Mouse (Mus musculus) embryonic facial prominence, embryonic 13.5 days (tissue): Measurements from ENCODE around the gene Pik3cd. TPM values are rescaled to one million over a fixed set of nuclear protein-coding genes. Genes with fewer than 3 reads are reported as not detected.

Source experiments
- ATAC-seq: fragments of 200-750 bp; cut with Nextera tagmentation; 2 replicates; pipeline ENCODE4 v1.8.0; 2017; ENCODE audit warnings: low read depth; ENCODE audit not compliant: insufficient number of reproducible peaks, insufficient read depth, low FRiP score, low TSS enrichment
- H3K27ac ChIP-seq: fragments of 300-500 bp; sonication (generic); 2 replicates; pipeline ENCODE4 v1.5.1; 2015; ENCODE audit warnings: moderate library complexity, mild to moderate bottlenecking, inconsistent platforms
- H3K27me3 ChIP-seq: fragments of 300-500 bp; sonication (generic); 2 replicates; pipeline ENCODE4 v1.6.1; 2015; ENCODE audit warnings: mild to moderate bottlenecking, inconsistent platforms
- H3K36me3 ChIP-seq: fragments of 300-500 bp; sonication (generic); 2 replicates; pipeline ENCODE4 v1.6.1; 2015; ENCODE audit warnings: mild to moderate bottlenecking, inconsistent platforms
- H3K4me1 ChIP-seq: fragments of 300-500 bp; sonication (generic); 2 replicates; pipeline ENCODE4 v1.6.1; 2015; ENCODE audit warnings: inconsistent platforms
- H3K4me2 ChIP-seq: fragments of 300-500 bp; sonication (generic); 2 replicates; pipeline ENCODE4 v1.6.1; 2015; ENCODE audit warnings: moderate library complexity, mild to moderate bottlenecking, inconsistent platforms
- H3K4me3 ChIP-seq: fragments of 300-500 bp; sonication (generic); 2 replicates; pipeline ENCODE4 v1.5.1; 2015; ENCODE audit warnings: mild to moderate bottlenecking, inconsistent platforms
- H3K9ac ChIP-seq: fragments of 300-500 bp; sonication (generic); 2 replicates; pipeline ENCODE4 v1.6.1; 2015; ENCODE audit warnings: mild to moderate bottlenecking, inconsistent platforms
- H3K9me3 ChIP-seq: fragments of 300-500 bp; sonication (generic); 2 replicates; pipeline ENCODE4 v1.6.1; 2016; ENCODE audit warnings: inconsistent platforms
- WGBS: fragments of 180-500 bp; shearing (Covaris S2); methylation state at CpG from one replicate; pipeline ENCODE4 v1.1.7; 2015; ENCODE audit warnings: mixed read lengths; 5-methylcytosine and 5-hydroxymethylcytosine counted together
- polyA plus RNA-seq: library from polyadenylated mRNA; unstranded; fragments of >200 nt; fragmentation: Nextera tagmentation; extraction: Ambion mirVana; gene quantifications from 2 replicates; pipeline ENCODE4 v1.2.1, GENCODE M21; 2015

The Pik3cd gene
- polyA plus RNA-seq, 1 experiment from 2014 or later = 4.4 TPM

- no peaks in the 10 kb centered on the region for H3K9me3 ChIP-seq
- H3K4me1 ChIP-seq = peaks cover 9% of the 10 kb centered on the region
- no peaks in the 10 kb centered on the region for H3K27me3 ChIP-seq
- H3K4me2 ChIP-seq = no peak overlapping the region
- no peak overlapping the region for H3K27ac ChIP-seq
- H3K36me3 ChIP-seq = peaks cover 92% of the 10 kb centered on the region
- no peak overlapping the region for H3K4me3 ChIP-seq
- no peak for ATAC-seq
- 77% methylated on average over 17 of the region's 17 CpGs for WGBS
- no peak overlapping the region for H3K9ac ChIP-seq
Measured at GRCm38 (mm10) chr4:149723855-149724731, 21.7 kb upstream of the Pik3cd start.

DNA sequence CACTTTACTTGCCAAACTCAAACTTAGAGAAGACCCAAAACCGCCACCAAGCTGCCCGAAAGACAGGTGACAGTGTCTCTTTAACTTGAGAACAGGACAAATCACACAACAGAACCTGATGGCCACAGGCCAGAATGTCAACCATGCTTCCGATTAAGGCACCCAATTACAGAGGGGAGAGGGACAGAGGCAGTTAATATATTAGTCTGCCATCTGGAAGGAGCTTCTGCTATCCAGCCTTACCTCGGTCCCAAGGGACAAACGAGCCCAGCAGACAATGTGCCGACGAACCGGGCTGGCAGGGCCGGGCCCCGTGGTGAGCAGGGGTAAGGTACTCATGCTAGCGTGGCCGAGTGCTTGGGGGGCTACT is 20.6 kb upstream of the Pik3cd start:
- Histone ChIP-seq H3K9ac (no peak overlapping the region), H3K9me3 (no peaks in the 10 kb centered on the region), H3K4me2 (no peak overlapping the region), H3K27ac (no peak overlapping the region), H3K27me3 (no peaks in the 10 kb centered on the region), H3K36me3 (peaks cover 92% of the 10 kb centered on the region), H3K4me3 (no peak overlapping the region), H3K4me1 (peaks cover 8% of the 10 kb centered on the region; the same call in 1 of the 2 replicates)
- WGBS = 85% methylated on average over 12 of the region's 12 CpGs
- ATAC-seq = no peak

- H3K36me3 ChIP-seq = peaks cover 92% of the 10 kb centered on the region
- no peak for ATAC-seq
- WGBS = 74% methylated on average over 24 of the region's 24 CpGs
- H3K4me2 ChIP-seq = no peak overlapping the region
- no peak overlapping the region for H3K4me3 ChIP-seq
- H3K27ac ChIP-seq = no peak overlapping the region
- H3K9ac ChIP-seq = no peak overlapping the region
- no peaks in the 10 kb centered on the region for H3K27me3 ChIP-seq
- H3K4me1 ChIP-seq = peaks cover 8% of the 10 kb centered on the region; the same call in 1 of the 2 replicates
- H3K9me3 ChIP-seq = no peaks in the 10 kb centered on the region
Measured at GRCm38 (mm10) chr4:149722104-149723020, 20.0 kb upstream of the Pik3cd start.

DNA sequence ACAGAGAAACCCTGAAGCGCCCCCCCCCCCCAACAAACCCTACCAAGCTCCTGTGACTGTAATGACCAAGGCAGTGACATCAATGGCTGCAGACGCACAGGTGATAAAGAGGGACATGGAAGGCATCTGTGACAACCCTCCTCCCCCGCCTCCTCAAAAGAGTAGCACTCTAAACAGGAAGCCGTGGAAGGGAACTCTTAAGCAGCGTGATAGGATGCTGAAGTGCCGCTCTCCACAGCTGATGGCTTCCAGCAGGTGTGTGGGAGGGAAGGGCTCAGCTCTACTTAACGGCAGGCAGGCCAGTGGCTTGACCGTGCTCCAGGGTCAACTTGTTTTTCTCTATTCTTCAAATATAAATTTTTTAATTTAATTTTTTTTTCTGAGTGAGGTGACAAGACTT is 18.8 kb upstream of the Pik3cd start:
- no peak for ATAC-seq
- Histone ChIP-seq H3K27ac (no peak overlapping the region), H3K4me2 (no peak overlapping the region), H3K4me3 (no peak overlapping the region), H3K27me3 (no peaks in the 10 kb centered on the region), H3K4me1 (peaks cover 8% of the 10 kb centered on the region; the same call in 1 of the 2 replicates), H3K36me3 (peaks cover 92% of the 10 kb centered on the region), H3K9me3 (no peaks in the 10 kb centered on the region), H3K9ac (no peak overlapping the region)
- 80% methylated on average over 8 of the region's 8 CpGs for WGBS

DNA sequence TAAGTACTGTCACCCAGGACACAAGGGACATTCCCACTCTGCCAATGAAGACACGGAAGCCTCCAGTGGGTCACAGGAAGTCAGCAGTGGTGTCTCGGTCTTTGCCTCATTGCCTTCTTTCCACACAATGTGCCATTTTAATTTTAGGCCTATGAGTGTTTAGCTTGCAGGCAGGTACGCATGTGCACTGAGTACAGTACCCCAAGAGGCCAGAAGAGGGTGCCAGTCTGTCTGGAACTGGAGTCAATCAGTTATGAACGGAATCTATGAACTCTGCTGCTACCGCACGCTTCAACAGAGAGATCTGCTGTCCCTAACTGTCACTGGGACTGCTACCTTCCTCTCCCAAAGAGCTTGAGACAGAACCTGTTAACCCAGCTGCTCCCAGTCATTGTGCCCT is 17.3 kb upstream of the Pik3cd start:
- H3K27ac ChIP-seq = no peak overlapping the region
- H3K9me3 ChIP-seq = no peaks in the 10 kb centered on the region
- no peaks in the 10 kb centered on the region for H3K27me3 ChIP-seq
- peaks cover 1% of the 10 kb centered on the region; the same call in 1 of the 2 replicates for H3K4me1 ChIP-seq
- WGBS = 78% methylated on average over 6 of the region's 6 CpGs
- H3K4me3 ChIP-seq = no peak overlapping the region
- no peak overlapping the region for H3K4me2 ChIP-seq
- ATAC-seq = no peak
- peaks cover 92% of the 10 kb centered on the region for H3K36me3 ChIP-seq
- H3K9ac ChIP-seq = no peak overlapping the region

- Histone ChIP-seq H3K27me3 (no peaks in the 10 kb centered on the region), H3K36me3 (peaks cover 51% of the 10 kb centered on the region), H3K9ac (no peak overlapping the region), H3K27ac (no peak overlapping the region), H3K4me3 (no peak overlapping the region), H3K4me2 (no peak overlapping the region), H3K4me1 (peaks cover 6% of the 10 kb centered on the region; the same call in 1 of the 2 replicates), H3K9me3 (no peaks in the 10 kb centered on the region)
- ATAC-seq = no peak
- WGBS = 69% methylated on average over 3 of the region's 3 CpGs
Measured at GRCm38 (mm10) chr4:149714542-149714941, 12.2 kb upstream of the Pik3cd start.

- H3K4me1 ChIP-seq = peaks cover 6% of the 10 kb centered on the region; the same call in 1 of the 2 replicates
- no peaks in the 10 kb centered on the region for H3K27me3 ChIP-seq
- H3K36me3 ChIP-seq = peaks cover 25% of the 10 kb centered on the region
- no peak overlapping the region for H3K9ac ChIP-seq
- 21% methylated on average over 7 of the region's 7 CpGs for WGBS
- H3K4me3 ChIP-seq = no peak overlapping the region
- no peak overlapping the region for H3K4me2 ChIP-seq
- no peak overlapping the region for H3K27ac ChIP-seq
- ATAC-seq = no peak
- no peaks in the 10 kb centered on the region for H3K9me3 ChIP-seq
Measured at GRCm38 (mm10) chr4:149711955-149712354, 9.6 kb upstream of the Pik3cd start.

DNA sequence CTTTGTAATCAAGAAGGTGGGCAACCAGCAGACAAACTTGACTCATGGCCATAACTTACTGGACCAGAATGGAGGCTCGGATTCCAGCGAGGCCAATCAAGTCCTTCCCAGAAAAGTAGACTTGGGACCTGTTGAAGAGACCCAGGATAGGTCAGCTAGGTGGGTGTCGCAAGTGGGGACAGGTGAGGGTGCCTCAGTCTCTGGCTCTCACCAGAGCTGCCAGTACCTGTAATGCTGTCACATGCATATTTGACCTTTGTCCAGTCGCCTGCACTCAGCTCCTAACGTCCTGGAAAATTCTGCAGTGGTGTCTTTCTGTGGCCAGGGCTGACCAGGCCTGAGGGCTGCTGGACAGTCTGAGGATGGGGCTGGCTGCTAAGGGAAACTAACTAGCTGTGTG is 9.1 kb upstream of the Pik3cd start:
- H3K36me3 ChIP-seq = peaks cover 20% of the 10 kb centered on the region
- H3K4me1 ChIP-seq = peaks cover 6% of the 10 kb centered on the region; the same call in 1 of the 2 replicates
- no peak overlapping the region for H3K27ac ChIP-seq
- no peak overlapping the region for H3K4me3 ChIP-seq
- WGBS = 86% methylated on average over 5 of the region's 5 CpGs
- no peak overlapping the region for H3K4me2 ChIP-seq
- no peaks in the 10 kb centered on the region for H3K27me3 ChIP-seq
- H3K9ac ChIP-seq = no peak overlapping the region
- H3K9me3 ChIP-seq = no peaks in the 10 kb centered on the region
- no peak for ATAC-seq

GRCm38 (mm10) chr4:149710510-149710909 is 8.1 kb upstream of the Pik3cd start:
- no peaks in the 10 kb centered on the region for H3K9me3 ChIP-seq
- ATAC-seq = no peak
- H3K4me1 ChIP-seq = peaks cover 6% of the 10 kb centered on the region; the same call in 1 of the 2 replicates
- H3K4me3 ChIP-seq = no peak overlapping the region
- no peaks in the 10 kb centered on the region for H3K27me3 ChIP-seq
- H3K27ac ChIP-seq = no peak overlapping the region
- H3K36me3 ChIP-seq = peaks cover 10% of the 10 kb centered on the region
- WGBS = 19% methylated on average over 5 of the region's 5 CpGs
- H3K4me2 ChIP-seq = no peak overlapping the region
- H3K9ac ChIP-seq = no peak overlapping the region

DNA sequence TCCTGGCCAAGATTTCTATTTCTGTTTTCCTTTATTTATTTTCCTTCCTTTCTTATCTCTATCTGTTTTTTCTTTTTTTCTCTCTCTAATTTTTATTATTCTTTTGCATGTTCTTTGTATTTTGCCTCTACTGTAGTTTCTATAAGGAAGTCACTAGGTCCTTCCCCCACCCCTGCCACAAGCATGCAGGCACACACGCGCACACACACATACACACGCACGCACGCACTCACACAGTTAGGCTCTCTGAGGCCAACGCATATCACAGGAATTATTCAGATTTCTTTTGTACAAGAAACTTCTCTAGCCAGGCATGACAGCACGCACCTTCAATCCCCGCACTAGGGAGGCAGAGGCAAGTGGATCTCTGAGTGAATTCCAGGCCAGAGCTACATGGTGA is 3.6 kb upstream of the Pik3cd start:
- Histone ChIP-seq H3K27me3 (no peaks in the 10 kb centered on the region), H3K4me1 (peaks cover 5% of the 10 kb centered on the region; the same call in 1 of the 2 replicates), H3K4me2 (no peak overlapping the region), H3K9ac (no peak overlapping the region), H3K27ac (no peak overlapping the region), H3K36me3 (no peaks in the 10 kb centered on the region), H3K9me3 (no peaks in the 10 kb centered on the region), H3K4me3 (no peak overlapping the region)
- 90% methylated on average over 8 of the region's 8 CpGs for WGBS
- no peak for ATAC-seq

DNA sequence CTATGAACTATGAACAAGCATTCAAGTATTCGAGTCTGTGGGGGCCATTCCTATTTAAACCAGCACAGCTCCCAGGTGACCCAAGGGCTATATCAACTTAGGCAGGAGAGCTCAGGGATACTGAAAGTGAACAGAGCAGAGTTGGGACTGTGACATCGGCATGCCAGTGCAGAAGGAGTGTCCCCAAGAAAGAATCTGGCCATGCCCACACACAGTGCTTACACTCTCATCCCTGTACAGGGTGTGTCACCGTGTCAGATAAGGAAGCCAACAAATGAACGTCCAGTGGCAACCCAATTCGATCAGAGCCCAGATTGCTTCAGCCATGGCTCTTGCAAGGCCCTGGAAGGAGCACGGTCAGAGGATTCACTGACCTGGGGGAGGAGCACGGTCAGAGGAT is 2.9 kb upstream of the Pik3cd start:
- Histone ChIP-seq H3K27me3 (peaks cover 4% of the 10 kb centered on the region), H3K9me3 (no peaks in the 10 kb centered on the region), H3K27ac (no peak overlapping the region), H3K4me1 (peaks cover 5% of the 10 kb centered on the region; the same call in 1 of the 2 replicates), H3K4me3 (no peak overlapping the region), H3K36me3 (no peaks in the 10 kb centered on the region), H3K4me2 (no peak overlapping the region), H3K9ac (no peak overlapping the region)
- no peak for ATAC-seq
- WGBS = 76% methylated on average over 7 of the region's 7 CpGs
